Mouse (Mus musculus) liver, embryonic 13.5 days (tissue): Measurements from ENCODE around the gene Atf7ip. TPM values are rescaled to one million over a fixed set of nuclear protein-coding genes. Genes with fewer than 3 reads are reported as not detected.

Source experiments
- ATAC-seq: fragments of 200-750 bp; cut with Nextera tagmentation; 2 replicates; pipeline ENCODE4 v1.8.0; 2017; ENCODE audit warnings: low read depth, mild to moderate bottlenecking, moderate number of reproducible peaks, moderate library complexity
- DNase-seq: peaks from one replicate; pipeline ENCODE4 v3.0.0; 2022
- H3K27ac ChIP-seq: fragments of 300-500 bp; sonication (generic); 2 replicates; pipeline ENCODE4 v1.5.1; 2015; ENCODE audit warnings: moderate library complexity, mild to moderate bottlenecking, inconsistent platforms
- H3K27me3 ChIP-seq: fragments of 300-500 bp; sonication (generic); 2 replicates; pipeline ENCODE4 v1.6.1; 2015; ENCODE audit warnings: mild to moderate bottlenecking, inconsistent platforms
- H3K36me3 ChIP-seq: fragments of 300-500 bp; sonication (generic); 2 replicates; pipeline ENCODE4 v1.6.1; 2015; ENCODE audit warnings: mild to moderate bottlenecking, inconsistent platforms
- H3K4me1 ChIP-seq: fragments of 300-500 bp; sonication (generic); replicated peaks from 2 replicates; pipeline ENCODE4 v1.6.1; 2015; ENCODE audit warnings: inconsistent platforms
- H3K4me2 ChIP-seq: fragments of 300-500 bp; sonication (generic); 2 replicates; pipeline ENCODE4 v1.6.1; 2015; ENCODE audit warnings: inconsistent platforms, mild to moderate bottlenecking, moderate library complexity
- H3K4me3 ChIP-seq: fragments of 300-500 bp; sonication (generic); replicated peaks from 2 replicates; pipeline ENCODE4 v1.5.1; 2015; ENCODE audit warnings: mild to moderate bottlenecking, inconsistent platforms
- H3K9ac ChIP-seq: fragments of 300-500 bp; sonication (generic); 2 replicates; pipeline ENCODE4 v1.6.1; 2015; ENCODE audit warnings: mild to moderate bottlenecking, inconsistent platforms
- H3K9me3 ChIP-seq: fragments of 300-500 bp; sonication (generic); replicated peaks from 2 replicates; pipeline ENCODE4 v1.6.1; 2016; ENCODE audit warnings: inconsistent platforms
- WGBS: fragments of 180-500 bp; shearing (Covaris S2); methylation state at CpG from one replicate; pipeline ENCODE4 v1.1.7; 2015; ENCODE audit not compliant: insufficient replicate concordance; 5-methylcytosine and 5-hydroxymethylcytosine counted together
- polyA plus RNA-seq: library from polyadenylated mRNA; unstranded; fragments of >200 nt; fragmentation: Nextera tagmentation; extraction: Ambion mirVana; gene quantifications from 2 replicates; pipeline ENCODE4 v1.2.1, GENCODE M21; 2015

Atf7ip gene
- polyA plus RNA-seq, 1 experiment from 2014 or later, result 12.5 TPM

DNA sequence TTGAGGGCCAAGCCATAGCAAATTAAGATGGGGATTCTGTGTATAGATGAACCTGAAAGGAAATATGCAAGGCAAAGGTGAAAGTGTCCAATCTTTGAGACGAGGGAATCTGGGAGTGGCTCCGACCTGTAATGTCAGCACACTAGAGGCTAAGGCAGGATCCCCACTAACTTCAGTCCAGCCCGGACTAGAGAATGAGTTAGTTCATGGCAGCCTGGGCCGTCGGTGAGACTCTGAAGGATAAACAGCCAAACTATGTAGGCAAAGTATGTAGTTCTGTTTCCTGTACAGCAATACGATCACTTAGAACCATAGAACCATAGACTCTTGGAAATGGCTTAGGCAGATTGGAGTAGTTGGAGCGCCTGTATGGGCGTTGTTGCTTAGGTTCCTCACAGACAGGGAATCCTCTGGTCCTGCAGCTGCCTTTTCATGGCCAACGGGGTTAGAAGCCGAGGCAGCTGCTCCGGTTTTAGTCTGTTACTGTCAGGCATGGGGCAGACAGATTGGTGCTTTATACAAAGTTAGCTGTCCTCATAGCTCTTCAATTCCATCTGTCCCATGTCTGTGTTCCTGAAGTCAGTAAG, 39.4 kb downstream of the Atf7ip start:
- Histone ChIP-seq H3K36me3 (0 out of 2 replicates have a peak, but pooled peaks cover 5% of the 10 kb centered on the region), H3K4me2 (no peak overlapping the region), H3K4me3 (no peak overlapping the region), H3K4me1 (peaks cover 60% of the 10 kb centered on the region), H3K27ac (no peak overlapping the region), H3K9me3 (no peaks in the 10 kb centered on the region), H3K27me3 (no peaks in the 10 kb centered on the region), H3K9ac (no peak overlapping the region)
- DNase-seq, result no peak
- WGBS, result 88% methylated on average over 11 of the region's 11 CpGs
- no peak for ATAC-seq

DNA sequence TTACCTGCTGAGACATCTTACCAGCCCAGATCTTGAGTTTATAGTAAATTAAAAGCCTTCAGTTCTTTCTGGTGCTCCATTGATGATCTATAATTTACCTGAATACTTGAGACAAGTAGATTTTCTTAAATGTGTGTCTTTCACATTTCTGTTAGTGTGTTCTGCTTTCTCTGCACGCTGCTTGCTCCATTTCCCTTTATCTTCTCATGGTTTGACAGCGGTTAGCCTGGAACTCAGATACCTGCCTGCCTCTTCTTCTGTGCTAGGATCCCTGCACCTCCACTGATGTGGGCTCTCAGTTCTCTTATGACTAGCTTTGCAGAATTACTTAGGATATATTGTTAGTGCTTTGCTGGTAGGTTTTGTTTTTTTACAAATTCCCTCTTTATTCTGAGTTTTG, 40.3 kb downstream of the Atf7ip start:
- ATAC-seq (no peak), DNase-seq (no peak)
- Histone ChIP-seq H3K4me1 (peaks cover 61% of the 10 kb centered on the region), H3K4me2 (no peak overlapping the region), H3K27ac (no peak overlapping the region), H3K4me3 (no peak overlapping the region), H3K9ac (no peak overlapping the region), H3K27me3 (no peaks in the 10 kb centered on the region), H3K36me3 (no peaks in the 10 kb centered on the region), H3K9me3 (no peaks in the 10 kb centered on the region)
- WGBS, result 73% methylated on average over 2 of the region's 2 CpGs

DNA sequence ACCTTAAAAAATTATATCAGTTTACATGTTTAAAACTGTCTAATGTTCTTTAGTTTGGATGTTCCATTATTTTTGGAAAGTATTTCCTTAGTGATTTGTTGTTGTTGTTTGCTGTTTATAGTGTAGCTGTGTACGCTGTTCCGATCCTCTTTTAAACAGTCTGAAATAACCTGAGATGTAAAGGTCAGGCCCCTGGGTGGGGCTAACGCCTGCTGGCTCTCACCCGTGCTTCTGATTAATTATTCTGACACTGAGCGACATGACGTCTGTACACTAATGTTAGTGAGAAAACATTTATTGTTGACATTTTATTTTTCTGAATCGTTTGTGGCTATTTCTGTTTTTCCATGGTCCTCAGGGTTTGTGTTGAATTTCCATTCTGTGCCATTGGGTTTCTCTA, 41.0 kb downstream of the Atf7ip start:
- no peak overlapping the region for H3K4me3 ChIP-seq
- DNase-seq (no peak), ATAC-seq (no peak)
- peaks cover 57% of the 10 kb centered on the region for H3K4me1 ChIP-seq
- H3K9me3 ChIP-seq, result no peaks in the 10 kb centered on the region
- WGBS, result 69% methylated on average over 7 of the region's 7 CpGs
- H3K27me3 ChIP-seq, result no peaks in the 10 kb centered on the region
- H3K4me2 ChIP-seq, result no peak overlapping the region
- no peak overlapping the region for H3K27ac ChIP-seq
- H3K36me3 ChIP-seq, result no peaks in the 10 kb centered on the region
- no peak overlapping the region for H3K9ac ChIP-seq

DNA sequence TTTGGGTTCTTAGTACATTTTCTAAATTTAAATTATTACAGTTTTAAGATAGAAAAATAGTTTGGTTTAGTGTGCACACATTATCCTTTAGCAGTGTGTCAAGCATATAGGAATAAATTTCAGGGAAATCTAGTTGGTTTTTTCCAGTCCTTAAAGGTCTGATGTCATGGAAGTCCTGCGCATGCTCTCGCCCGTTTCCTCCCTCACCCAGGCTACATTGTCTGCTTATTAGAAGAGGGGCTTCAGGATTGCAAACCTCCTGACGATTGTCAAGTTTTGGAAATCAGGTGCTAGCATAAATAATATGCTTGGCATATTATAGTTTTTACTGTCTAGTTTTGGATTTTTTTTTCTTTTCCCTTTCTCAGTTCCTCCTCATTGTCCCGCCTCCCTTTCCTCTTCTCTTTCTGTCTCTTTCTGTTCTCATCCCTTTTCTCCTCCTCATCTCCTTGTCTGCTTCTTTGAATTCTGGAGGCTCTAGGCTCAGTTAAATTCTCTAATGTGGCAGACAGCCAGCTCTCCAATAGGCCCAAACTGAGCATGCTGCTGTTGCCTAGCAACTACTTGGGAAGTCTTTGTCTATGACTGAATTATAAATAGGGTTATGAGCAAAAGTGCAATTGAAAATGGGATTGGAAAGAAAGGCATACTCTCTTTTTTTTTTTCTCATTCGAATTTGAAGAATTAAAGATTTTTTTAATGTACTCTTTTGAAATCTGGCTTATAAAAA, 42.2 kb downstream of the Atf7ip start:
- H3K9ac ChIP-seq, result no peak overlapping the region
- H3K4me3 ChIP-seq, result no peak overlapping the region
- no peaks in the 10 kb centered on the region for H3K36me3 ChIP-seq
- no peaks in the 10 kb centered on the region for H3K27me3 ChIP-seq
- H3K9me3 ChIP-seq, result no peaks in the 10 kb centered on the region
- H3K4me2 ChIP-seq, result no peak overlapping the region
- 76% methylated on average over 6 of the region's 6 CpGs for WGBS
- no peak for ATAC-seq
- H3K27ac ChIP-seq, result no peak overlapping the region
- no peak for DNase-seq
- H3K4me1 ChIP-seq, result peaks cover 53% of the 10 kb centered on the region

- WGBS, result 81% methylated on average over 6 of the region's 6 CpGs
- ATAC-seq, result no peak
- H3K9me3 ChIP-seq, result no peaks in the 10 kb centered on the region
Measured at GRCm38 (mm10) chr6:136548796-136549195, 42.8 kb downstream of the Atf7ip start.

GRCm38 (mm10) chr6:136549606-136550005, 43.6 kb downstream of the Atf7ip start:
- 79% methylated on average over 3 of the region's 3 CpGs for WGBS
- no peaks in the 10 kb centered on the region for H3K9me3 ChIP-seq
- no peak overlapping the region for H3K4me3 ChIP-seq
- ATAC-seq, result no peak
- peaks cover 58% of the 10 kb centered on the region for H3K4me1 ChIP-seq
- H3K9ac ChIP-seq, result no peak overlapping the region
- no peak overlapping the region for H3K27ac ChIP-seq
- no peaks in the 10 kb centered on the region for H3K27me3 ChIP-seq
- DNase-seq, result no peak
- no peaks in the 10 kb centered on the region for H3K36me3 ChIP-seq
- no peak overlapping the region for H3K4me2 ChIP-seq

More at GRCm38 (mm10) chr6:136548796-136549195, 42.8 kb downstream of the Atf7ip start:
- Histone ChIP-seq H3K4me2 (no peak overlapping the region), H3K4me3 (no peak overlapping the region), H3K36me3 (no peaks in the 10 kb centered on the region), H3K27ac (no peak overlapping the region), H3K27me3 (no peaks in the 10 kb centered on the region), H3K4me1 (peaks cover 52% of the 10 kb centered on the region), H3K9ac (no peak overlapping the region)
- no peak for DNase-seq

- no peaks in the 10 kb centered on the region for H3K27me3 ChIP-seq
- peak overlapping the region; percentile 2; the same call in 1 of the 2 replicates for H3K4me3 ChIP-seq
- H3K4me1 ChIP-seq, result peaks cover 61% of the 10 kb centered on the region
- peak; percentile 38 for DNase-seq
- no peaks in the 10 kb centered on the region for H3K36me3 ChIP-seq
- H3K9me3 ChIP-seq, result no peaks in the 10 kb centered on the region
- peak; percentile 72 for ATAC-seq
- H3K27ac ChIP-seq, result peak overlapping the region; percentile 53
- 72% methylated on average over 7 of the region's 7 CpGs for WGBS
- peak overlapping the region; percentile 41 for H3K4me2 ChIP-seq
- H3K9ac ChIP-seq, result no peak overlapping the region
Measured at GRCm38 (mm10) chr6:136550596-136551304, 44.8 kb downstream of the Atf7ip start.

DNA sequence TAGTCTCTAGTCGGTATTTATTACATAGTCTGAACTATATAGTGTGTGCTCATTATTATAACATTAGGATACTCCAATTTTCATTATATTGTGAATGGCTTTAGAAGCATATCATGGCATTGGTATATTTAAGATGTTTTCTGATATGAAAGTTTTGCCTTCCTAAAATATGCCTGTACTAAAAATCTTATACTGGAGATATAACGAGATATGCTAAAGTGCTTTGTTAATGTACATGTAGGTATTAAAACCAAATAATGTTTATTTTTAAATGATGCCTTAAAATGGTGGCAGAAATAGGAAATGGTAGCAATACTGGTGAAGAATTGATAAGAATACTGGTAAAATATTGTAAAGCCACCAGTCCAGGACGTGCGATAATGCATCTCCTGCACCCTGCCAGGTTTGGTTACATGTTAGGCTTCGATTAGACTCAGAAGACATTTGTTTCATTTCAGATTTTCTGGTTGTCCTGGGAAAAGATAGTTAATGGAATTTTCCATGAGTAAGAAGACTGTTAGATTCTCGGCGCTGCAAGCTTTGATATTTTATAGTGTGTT, 45.7 kb downstream of the Atf7ip start:
- no peak for DNase-seq
- Histone ChIP-seq H3K4me3 (no peak overlapping the region), H3K27ac (no peak overlapping the region), H3K4me1 (peaks cover 56% of the 10 kb centered on the region), H3K27me3 (no peaks in the 10 kb centered on the region), H3K36me3 (peaks cover under 1% of the 10 kb centered on the region; the same call in 1 of the 2 replicates), H3K4me2 (no peak overlapping the region), H3K9ac (no peak overlapping the region), H3K9me3 (no peaks in the 10 kb centered on the region)
- ATAC-seq, result no peak
- 74% methylated on average over 7 of the region's 7 CpGs for WGBS

GRCm38 (mm10) chr6:136553156-136553555, 47.2 kb downstream of the Atf7ip start:
- DNase-seq (no peak), ATAC-seq (no peak)
- no peaks in the 10 kb centered on the region for H3K27me3 ChIP-seq
- 66% methylated on average over 5 of the region's 5 CpGs for WGBS
- peak overlapping the region; percentile 14; the same call in 1 of the 2 replicates for H3K27ac ChIP-seq
- H3K36me3 ChIP-seq, result peaks cover 8% of the 10 kb centered on the region; the same call in 1 of the 2 replicates
- no peaks in the 10 kb centered on the region for H3K9me3 ChIP-seq
- no peak overlapping the region for H3K4me3 ChIP-seq
- H3K9ac ChIP-seq, result no peak overlapping the region
- 0 out of 2 replicates have a peak overlapping the region, but pooled peaks have one; percentile 21 for H3K4me2 ChIP-seq
- H3K4me1 ChIP-seq, result peaks cover 50% of the 10 kb centered on the region

- peak; percentile 59 for DNase-seq
- H3K4me1 ChIP-seq, result peaks cover 48% of the 10 kb centered on the region
- H3K9me3 ChIP-seq, result no peaks in the 10 kb centered on the region
- H3K4me2 ChIP-seq, result peak overlapping the region; percentile 54
- peaks cover 8% of the 10 kb centered on the region; the same call in 1 of the 2 replicates for H3K36me3 ChIP-seq
- peak overlapping the region; percentile 39 for H3K4me3 ChIP-seq
- peak overlapping the region; percentile 59; the same call in 1 of the 2 replicates for H3K27ac ChIP-seq
- H3K9ac ChIP-seq, result peak overlapping the region; percentile 26; the same call in 1 of the 2 replicates
- no peaks in the 10 kb centered on the region for H3K27me3 ChIP-seq
- 22% methylated on average over 11 of the region's 11 CpGs for WGBS
- ATAC-seq, result peak; percentile 79
Measured at GRCm38 (mm10) chr6:136553767-136554569, 48.0 kb downstream of the Atf7ip start.
